Mouse (Mus musculus) left cerebral cortex, postnatal 10 days (tissue): ENCODE measurements around the gene Rbpms2. TPM values are rescaled to one million over a fixed set of nuclear protein-coding genes. Genes with fewer than 3 reads are reported as not detected.
"Not testable (repeated sequence)": the region's sequence is repeated elsewhere in the genome, so short reads cannot be mapped to it uniquely, and the experiment has no call there.

Source experiments
- DNase-seq, 2 experiments: peaks; one replicate each; pipeline ENCODE4 v3.0.0; 2021 to 2022; ENCODE audit warnings: low spot score in 2 of 2, mixed read lengths in 1 of 2; ENCODE audit errors: extremely low spot score in 1 of 2
- intact Hi-C: fragments of 180-260 bp; cut with DNase I; formaldehyde crosslinking; loops from one replicate; pipeline ENCODE4 v1.15.1; 2025
- total RNA-seq, 2 experiments: library from RNA; stranded (reverse); gene quantifications; 2 replicates each; pipeline ENCODE4 v1.2.3; 2021

Gene Rbpms2
- total RNA-seq, 2 experiments from 2014 or later, result 1.6 to 1.8 TPM

GRCm38 (mm10) chr9:65646782-65647181 lies 17.3 kb downstream of the Rbpms2 start:
- intact Hi-C loops, result no loop called here
- no peak for DNase-seq

- intact Hi-C loops, result no loop called here
- DNase-seq, result no peak
Observed at GRCm38 (mm10) chr9:65648730-65649129, 19.3 kb downstream of the Rbpms2 start.

GRCm38 (mm10) chr9:65649997-65650396 lies 20.5 kb downstream of the Rbpms2 start:
- intact Hi-C loops, result no loop called here
- no peak for DNase-seq

- intact Hi-C loops, DNase-seq: not testable (repeated sequence)
Observed at GRCm38 (mm10) chr9:65651957-65652356, 22.5 kb downstream of the Rbpms2 start.

GRCm38 (mm10) chr9:65653741-65654140 lies 24.3 kb downstream of the Rbpms2 start:
- intact Hi-C loops, result no loop called here
- DNase-seq, result no peak

GRCm38 (mm10) chr9:65654700-65655237 lies 25.3 kb downstream of the Rbpms2 start:
- DNase-seq, result no peak
- intact Hi-C loops, result no loop called here

- no peak for DNase-seq
- intact Hi-C loops, result no loop called here
Observed at GRCm38 (mm10) chr9:65655540-65655939, 26.1 kb downstream of the Rbpms2 start.

GRCm38 (mm10) chr9:65657218-65657617 lies 27.8 kb downstream of the Rbpms2 start:
- intact Hi-C loops, result no loop called here
- DNase-seq, result no peak

- intact Hi-C loops, result loop anchor here (2.0 to 5.0 kb wide), 2 partner anchors 56 to 139 kb away; partner anchors contain the start of gene Ankdd1a
- peak in 1 of 2 experiments; percentile 29 for DNase-seq
Observed at GRCm38 (mm10) chr9:65661029-65661428, 31.6 kb downstream of the Rbpms2 start.

GRCm38 (mm10) chr9:65661493-65661892 lies 32.0 kb downstream of the Rbpms2 start:
- intact Hi-C loops, result loop anchor here (2.0 to 5.0 kb wide), 2 partner anchors 57 to 139 kb away; partner anchors contain the start of gene Ankdd1a
- no peak for DNase-seq

GRCm38 (mm10) chr9:65664163-65664562 lies 34.7 kb downstream of the Rbpms2 start:
- intact Hi-C loops, result loop anchor here (5.0 kb wide), 1 partner anchor 142 kb away; the partner anchor contains the start of gene Ankdd1a
- peak in 1 of 2 experiments; percentile 52 for DNase-seq

GRCm38 (mm10) chr9:65666042-65666441 lies 36.6 kb downstream of the Rbpms2 start:
- DNase-seq, result peak; percentile 46 to 82
- intact Hi-C loops, result loop anchor here (5.0 kb wide), 1 partner anchor 186 kb away; no protein-coding TSS in a partner anchor

- intact Hi-C loops, result loop anchor here (5.0 kb wide), 1 partner anchor 185 kb away; no protein-coding TSS in a partner anchor
- DNase-seq, result no peak
Observed at GRCm38 (mm10) chr9:65667701-65668100, 38.3 kb downstream of the Rbpms2 start, which contains the start of gene Oaz2. Oaz2 (plus strand) TSS chr9:65668001.

GRCm38 (mm10) chr9:65671431-65671931 lies 42.0 kb downstream of the Rbpms2 start:
- DNase-seq, result peak in 1 of 2 experiments; percentile 88
- intact Hi-C loops, result no loop called here

GRCm38 (mm10) chr9:65672996-65673395 lies 43.5 kb downstream of the Rbpms2 start:
- no peak for DNase-seq
- intact Hi-C loops, result no loop called here

GRCm38 (mm10) chr9:65675461-65676357 lies 46.3 kb downstream of the Rbpms2 start:
- intact Hi-C loops, result no loop called here
- DNase-seq, result no peak

- intact Hi-C loops, result no loop called here
- peak; percentile 95 to 99 for DNase-seq
Observed at GRCm38 (mm10) chr9:65676358-65677118, 47.1 kb downstream of the Rbpms2 start.

GRCm38 (mm10) chr9:65677119-65677462 lies 47.6 kb downstream of the Rbpms2 start:
- DNase-seq, result no peak
- intact Hi-C loops, result no loop called here

- intact Hi-C loops, result no loop called here
- peak in 1 of 2 experiments; percentile 75 for DNase-seq
Observed at GRCm38 (mm10) chr9:65679181-65679761, 49.8 kb downstream of the Rbpms2 start.
